Mouse (Mus musculus) forebrain, embryonic 15.5 days (tissue): ENCODE data around the gene Ift57. TPM values are rescaled to one million over a fixed set of nuclear protein-coding genes. Genes with fewer than 3 reads are reported as not detected.

Source experiments
- ATAC-seq: fragments of 200-750 bp; cut with Nextera tagmentation; replicated peaks from 2 replicates; pipeline ENCODE4 v1.8.0; 2017; ENCODE audit warnings: mild to moderate bottlenecking, moderate TSS enrichment, moderate library complexity
- H3K27ac ChIP-seq: fragments of 300-500 bp; sonication (generic); replicated peaks from 2 replicates; pipeline ENCODE4 v1.5.1; 2015; ENCODE audit warnings: mild to moderate bottlenecking, inconsistent platforms
- H3K27me3 ChIP-seq: fragments of 300-500 bp; sonication (generic); 2 replicates; pipeline ENCODE4 v1.6.1; 2015; ENCODE audit warnings: inconsistent platforms
- H3K36me3 ChIP-seq: fragments of 300-500 bp; sonication (generic); 2 replicates; pipeline ENCODE4 v1.6.1; 2015; ENCODE audit warnings: mild to moderate bottlenecking, inconsistent platforms
- H3K4me1 ChIP-seq: fragments of 300-500 bp; sonication (generic); 2 replicates; pipeline ENCODE4 v1.6.1; 2015; ENCODE audit warnings: inconsistent platforms
- H3K4me2 ChIP-seq: fragments of 300-500 bp; sonication (generic); replicated peaks from 2 replicates; pipeline ENCODE4 v1.6.1; 2015; ENCODE audit warnings: mild to moderate bottlenecking, inconsistent platforms
- H3K4me3 ChIP-seq: fragments of 300-500 bp; sonication (generic); 2 replicates; pipeline ENCODE4 v1.5.1; 2015; ENCODE audit warnings: mild to moderate bottlenecking, inconsistent platforms
- H3K9ac ChIP-seq: fragments of 300-500 bp; sonication (generic); replicated peaks from 2 replicates; pipeline ENCODE4 v1.6.1; 2015; ENCODE audit warnings: mild to moderate bottlenecking, inconsistent platforms
- H3K9me3 ChIP-seq: fragments of 300-500 bp; sonication (generic); 2 replicates; pipeline ENCODE4 v1.6.1; 2016; ENCODE audit warnings: inconsistent platforms
- WGBS: fragments of 180-500 bp; shearing (Covaris S2); methylation state at CpG from one replicate; pipeline ENCODE4 v1.1.7; 2015; ENCODE audit warnings: mixed read lengths; 5-methylcytosine and 5-hydroxymethylcytosine counted together
- polyA plus RNA-seq: library from polyadenylated mRNA; unstranded; fragments of >200 nt; fragmentation: Nextera tagmentation; extraction: Ambion mirVana; gene quantifications from 2 replicates; pipeline ENCODE4 v1.2.1, GENCODE M21; 2015

The Ift57 gene
- polyA plus RNA-seq, 1 experiment from 2014 or later, result 46.9 TPM

DNA sequence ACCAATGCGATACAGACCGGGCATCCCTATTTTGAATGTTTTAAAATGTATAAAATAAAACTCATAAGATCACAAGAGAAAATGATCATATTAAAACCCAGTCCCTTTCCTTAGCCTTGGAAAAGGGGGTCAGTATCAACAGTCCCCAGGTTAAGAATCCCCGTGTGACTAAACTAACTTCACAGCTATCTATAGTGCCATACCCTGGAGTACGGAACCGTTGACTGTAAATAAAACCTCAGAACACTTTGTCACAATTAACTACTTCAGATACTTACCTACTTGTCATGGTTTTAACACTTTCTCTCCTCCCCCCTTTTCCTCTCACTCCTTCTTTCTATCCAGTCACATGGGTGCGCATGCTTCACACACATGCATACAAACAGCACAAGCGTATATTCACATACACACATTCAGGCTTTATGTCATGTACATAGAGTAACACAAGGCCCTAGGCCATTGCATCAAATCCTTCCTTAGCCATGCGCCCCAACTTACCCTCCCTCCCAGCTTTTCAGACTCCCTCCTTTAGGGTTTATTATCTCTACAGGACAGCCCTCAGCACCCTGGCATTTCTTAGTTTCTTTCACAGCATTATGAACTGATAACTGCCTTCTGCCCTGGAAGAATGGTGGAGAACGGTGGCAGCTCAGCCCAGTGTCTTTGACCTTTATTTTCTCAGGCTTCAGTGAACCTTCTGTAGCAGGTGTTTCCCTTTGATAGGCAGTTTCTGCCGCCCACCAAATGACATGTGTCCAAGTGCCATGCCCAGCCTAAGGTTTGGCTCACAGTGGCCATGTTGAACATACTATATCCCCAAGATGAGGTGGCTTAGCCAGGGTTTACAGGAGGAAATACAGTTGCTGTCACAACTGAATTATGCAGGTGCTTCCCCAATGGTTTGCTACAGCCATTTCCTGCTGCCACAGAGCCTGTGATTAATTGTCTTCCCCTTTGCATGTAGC, 100.8 kb downstream of the Ift57 start, which contains the start of gene Cd47:
Cd47 (plus strand) TSS at position 937 of the 965 bp plus-strand sequence.
- WGBS, result 85% methylated on average over 10 of the region's 10 CpGs
- Histone ChIP-seq H3K27me3 (no peaks in the 10 kb centered on the region), H3K4me1 (peaks cover 11% of the 10 kb centered on the region), H3K27ac (no peak within 1 kb of the TSS), H3K9me3 (no peaks in the 10 kb centered on the region), H3K36me3 (no peaks in the 10 kb centered on the region), H3K9ac (no peak within 1 kb of the TSS), H3K4me2 (no peak within 1 kb of the TSS), H3K4me3 (no peak within 1 kb of the TSS)
- ATAC-seq, result no peak

DNA sequence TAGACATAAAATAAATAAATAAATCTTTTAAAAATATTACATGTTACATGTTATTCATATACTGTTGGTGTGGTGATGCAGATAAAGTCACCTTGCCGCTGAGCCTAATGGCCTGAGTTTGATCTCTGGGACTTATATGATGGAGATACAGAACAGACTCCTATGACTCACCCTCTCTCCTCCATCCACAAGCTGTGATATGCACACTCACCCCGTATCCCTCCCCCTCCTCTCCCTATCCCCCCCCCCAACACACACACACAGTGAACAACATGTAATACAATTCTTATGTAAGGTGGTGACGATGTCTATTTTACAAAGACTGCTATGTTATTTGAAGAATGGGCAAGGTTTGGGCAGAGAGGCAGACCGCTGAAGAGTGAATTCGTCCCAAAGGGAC, 102.0 kb downstream of the Ift57 start:
- Histone ChIP-seq H3K36me3 (no peaks in the 10 kb centered on the region), H3K9me3 (no peaks in the 10 kb centered on the region), H3K27ac (no peak overlapping the region), H3K4me1 (peaks cover 11% of the 10 kb centered on the region), H3K4me3 (no peak overlapping the region), H3K4me2 (no peak overlapping the region), H3K27me3 (no peaks in the 10 kb centered on the region), H3K9ac (no peak overlapping the region)
- 84% methylated on average over 5 of the region's 5 CpGs for WGBS
- ATAC-seq, result no peak

DNA sequence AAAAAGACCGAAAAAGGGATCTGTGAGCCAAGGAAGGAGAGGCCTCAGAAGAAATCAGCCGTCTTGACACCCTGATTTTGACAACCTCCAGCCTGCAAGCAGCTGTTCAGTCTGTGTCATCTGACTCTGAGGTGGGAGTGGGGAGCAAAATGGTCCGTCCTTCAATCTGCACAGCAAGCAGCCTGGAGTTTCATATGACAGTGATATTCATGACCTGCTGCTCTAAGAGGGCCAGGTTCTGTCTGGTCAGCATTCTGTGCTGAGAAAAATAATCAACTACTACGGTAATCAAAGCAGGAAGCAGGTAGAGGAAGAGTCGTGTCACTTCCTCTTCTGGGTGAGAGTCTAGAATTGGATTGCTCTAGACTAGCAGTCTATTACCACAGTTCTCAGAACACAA, 102.4 kb downstream of the Ift57 start:
- 71% methylated on average over 5 of the region's 5 CpGs for WGBS
- no peak for ATAC-seq
- no peaks in the 10 kb centered on the region for H3K36me3 ChIP-seq
- H3K27me3 ChIP-seq, result no peaks in the 10 kb centered on the region
- no peak overlapping the region for H3K9ac ChIP-seq
- H3K4me3 ChIP-seq, result no peak overlapping the region
- H3K4me1 ChIP-seq, result peaks cover 11% of the 10 kb centered on the region
- no peak overlapping the region for H3K27ac ChIP-seq
- no peak overlapping the region for H3K4me2 ChIP-seq
- no peaks in the 10 kb centered on the region for H3K9me3 ChIP-seq

DNA sequence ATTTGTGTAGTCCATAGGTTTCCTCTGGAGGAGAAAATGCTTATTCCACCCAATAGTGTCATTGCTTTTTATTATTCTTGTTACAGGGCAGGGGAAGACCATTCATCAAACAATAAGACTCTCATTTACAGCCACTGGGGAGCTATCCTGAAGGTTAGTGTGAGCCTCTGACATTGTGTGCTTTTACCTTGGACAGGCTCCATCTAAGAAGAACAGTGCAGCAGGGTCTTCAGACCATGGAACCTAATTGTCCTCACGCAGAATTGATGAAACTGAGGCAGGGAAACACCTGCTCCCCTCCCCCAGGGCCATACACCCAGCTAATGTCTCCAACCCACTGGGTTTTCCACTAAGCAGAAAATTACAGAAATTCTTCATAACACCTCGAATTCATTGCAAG, 104.0 kb downstream of the Ift57 start:
- Histone ChIP-seq H3K9me3 (no peaks in the 10 kb centered on the region), H3K4me3 (no peak overlapping the region), H3K9ac (no peak overlapping the region), H3K4me1 (peaks cover 11% of the 10 kb centered on the region), H3K27ac (no peak overlapping the region), H3K27me3 (no peaks in the 10 kb centered on the region), H3K36me3 (no peaks in the 10 kb centered on the region), H3K4me2 (no peak overlapping the region)
- no peak for ATAC-seq
- 46% methylated on average over 2 of the region's 2 CpGs for WGBS

DNA sequence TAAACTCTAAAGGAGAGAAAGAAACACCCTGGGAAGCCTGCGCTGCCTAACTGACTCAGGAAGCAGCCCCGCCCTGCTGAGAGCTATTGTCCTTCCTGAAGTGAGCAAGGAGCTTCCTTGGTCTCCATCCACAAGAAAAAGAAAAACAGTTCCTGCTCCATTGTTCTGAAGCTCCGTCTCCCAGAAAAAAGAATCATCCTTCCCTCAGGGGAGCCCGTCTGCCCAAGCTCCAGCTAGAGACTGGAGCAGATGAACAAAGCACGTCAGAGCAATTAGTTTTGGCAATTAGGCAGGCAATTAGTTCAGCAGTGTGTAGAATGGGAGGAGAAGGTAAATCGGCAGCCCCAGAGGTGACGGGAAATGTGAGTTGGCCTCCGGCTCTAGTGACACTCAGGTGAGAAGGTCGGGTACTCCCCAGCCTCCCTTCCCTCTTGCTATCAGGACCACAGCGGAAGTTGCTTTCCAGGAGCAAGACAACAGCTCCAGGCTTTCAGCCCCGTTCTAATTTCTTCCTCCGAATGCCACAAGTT, 105.0 kb downstream of the Ift57 start:
- peak overlapping the region; percentile 5; the same call in 1 of the 2 replicates for H3K27ac ChIP-seq
- no peaks in the 10 kb centered on the region for H3K36me3 ChIP-seq
- no peaks in the 10 kb centered on the region for H3K27me3 ChIP-seq
- peak overlapping the region; percentile 50 for H3K4me2 ChIP-seq
- H3K9ac ChIP-seq, result peak overlapping the region; percentile 40
- H3K4me1 ChIP-seq, result peaks cover 11% of the 10 kb centered on the region
- H3K4me3 ChIP-seq, result peak overlapping the region; percentile 31
- WGBS, result 2% methylated on average over 12 of the region's 12 CpGs
- peak; percentile 79 for ATAC-seq
- H3K9me3 ChIP-seq, result no peaks in the 10 kb centered on the region

DNA sequence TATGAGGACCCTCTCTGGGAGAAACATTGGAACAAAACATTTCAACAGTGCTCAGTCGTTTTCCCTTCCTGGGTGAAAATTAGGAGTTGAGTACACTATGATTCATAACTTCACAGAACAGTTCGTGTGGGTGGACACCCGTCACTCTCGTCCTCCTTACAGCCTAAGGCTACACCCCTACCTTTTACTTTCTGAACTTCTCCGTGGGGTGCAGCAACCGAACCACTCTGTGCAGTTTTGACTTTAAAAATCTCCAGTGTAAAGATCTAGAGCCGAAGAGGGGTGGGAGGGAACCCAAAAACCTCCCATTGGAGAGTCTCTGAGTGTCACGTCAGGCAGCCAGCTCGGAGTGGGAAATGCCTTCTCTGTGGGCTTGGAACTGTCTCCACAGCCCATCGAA, 107.9 kb downstream of the Ift57 start:
- H3K36me3 ChIP-seq, result no peaks in the 10 kb centered on the region
- peaks cover 11% of the 10 kb centered on the region for H3K4me1 ChIP-seq
- no peak overlapping the region for H3K27ac ChIP-seq
- ATAC-seq, result no peak
- H3K9ac ChIP-seq, result no peak overlapping the region
- 79% methylated on average over 10 of the region's 10 CpGs for WGBS
- no peak overlapping the region for H3K4me2 ChIP-seq
- no peak overlapping the region for H3K4me3 ChIP-seq
- H3K9me3 ChIP-seq, result no peaks in the 10 kb centered on the region
- no peaks in the 10 kb centered on the region for H3K27me3 ChIP-seq

DNA sequence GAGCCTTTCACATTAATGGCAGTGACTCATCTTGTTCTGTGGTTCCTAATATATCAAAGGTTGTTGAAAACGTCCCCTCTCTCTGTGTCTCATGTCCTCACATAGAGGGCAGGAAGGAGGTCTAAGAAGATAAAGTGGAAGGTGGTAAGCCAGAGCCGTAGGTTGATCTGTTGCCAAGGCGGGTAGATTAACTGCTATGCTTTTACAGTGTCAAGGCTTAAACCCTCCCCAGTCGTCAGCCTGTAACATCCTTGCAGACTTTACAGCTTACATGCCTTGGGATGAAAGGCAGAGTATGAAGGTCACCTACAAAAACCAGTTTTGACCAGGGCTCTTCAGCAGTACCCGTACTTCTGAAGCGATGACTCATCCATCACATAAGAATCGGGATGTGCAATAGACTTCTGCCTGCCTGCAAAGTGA, 108.4 kb downstream of the Ift57 start:
- peaks cover 11% of the 10 kb centered on the region for H3K4me1 ChIP-seq
- no peaks in the 10 kb centered on the region for H3K9me3 ChIP-seq
- H3K9ac ChIP-seq, result no peak overlapping the region
- no peak overlapping the region for H3K4me2 ChIP-seq
- H3K36me3 ChIP-seq, result no peaks in the 10 kb centered on the region
- no peak overlapping the region for H3K27ac ChIP-seq
- ATAC-seq, result no peak
- H3K4me3 ChIP-seq, result no peak overlapping the region
- no peaks in the 10 kb centered on the region for H3K27me3 ChIP-seq
- WGBS, result 81% methylated on average over 7 of the region's 7 CpGs

DNA sequence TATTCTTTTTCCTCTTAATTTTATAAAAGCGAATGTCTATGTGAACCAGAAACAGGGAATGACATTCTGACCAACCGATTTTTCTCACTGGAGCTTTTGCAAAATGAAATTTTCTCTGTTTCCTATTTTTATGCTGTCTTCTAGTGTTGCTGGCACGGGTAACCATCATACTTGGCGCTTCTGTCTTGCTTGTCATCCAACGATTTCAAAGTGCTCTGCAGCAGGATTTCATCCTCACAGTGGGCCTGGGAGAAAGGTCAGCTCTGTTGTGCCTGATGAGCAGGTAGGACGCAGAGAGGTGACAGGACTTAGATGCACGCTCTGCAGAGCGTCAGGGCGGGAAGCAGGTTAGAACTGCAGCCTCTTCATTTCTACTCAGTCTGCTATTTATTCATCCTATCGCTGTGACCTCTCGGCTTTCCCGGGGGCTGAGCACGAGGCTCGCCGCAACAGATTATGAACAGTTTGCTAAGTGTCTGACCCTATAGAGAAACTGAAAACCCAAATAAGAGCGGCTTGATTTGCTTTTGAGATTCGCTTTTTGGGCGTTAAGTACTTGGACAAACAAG, 108.9 kb downstream of the Ift57 start:
- H3K9ac ChIP-seq, result no peak overlapping the region
- peaks cover 15% of the 10 kb centered on the region for H3K4me1 ChIP-seq
- 80% methylated on average over 18 of the region's 18 CpGs for WGBS
- ATAC-seq, result no peak
- H3K36me3 ChIP-seq, result no peaks in the 10 kb centered on the region
- no peak overlapping the region for H3K4me2 ChIP-seq
- H3K9me3 ChIP-seq, result no peaks in the 10 kb centered on the region
- no peak overlapping the region for H3K4me3 ChIP-seq
- peak overlapping the region; percentile 21; the same call in 1 of the 2 replicates for H3K27ac ChIP-seq
- H3K27me3 ChIP-seq, result no peaks in the 10 kb centered on the region

DNA sequence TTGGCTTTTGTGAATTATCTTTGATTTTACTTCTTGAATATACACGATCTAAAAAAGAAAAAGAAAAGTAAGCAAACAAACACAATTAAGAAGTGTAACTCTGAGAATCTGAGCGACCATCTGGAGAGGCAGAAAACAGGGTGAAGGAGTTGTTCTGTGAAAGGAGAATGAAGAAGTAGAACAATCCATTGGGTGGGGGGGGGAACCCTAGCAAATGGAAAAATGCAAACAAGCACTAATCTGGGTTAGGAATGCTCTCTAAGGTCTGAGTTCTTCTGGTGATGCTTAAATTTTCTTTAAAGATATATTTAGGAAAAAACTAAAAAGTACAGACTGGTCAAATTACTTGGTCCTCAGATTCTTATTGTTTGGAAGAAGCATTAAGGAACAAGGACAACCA, 112.9 kb downstream of the Ift57 start:
- H3K4me3 ChIP-seq, result no peak overlapping the region
- 77% methylated on average over 2 of the region's 2 CpGs for WGBS
- no peak overlapping the region for H3K27ac ChIP-seq
- no peak for ATAC-seq
- H3K4me2 ChIP-seq, result no peak overlapping the region
- peaks cover 10% of the 10 kb centered on the region; the same call in 1 of the 2 replicates for H3K4me1 ChIP-seq
- no peaks in the 10 kb centered on the region for H3K27me3 ChIP-seq
- H3K9me3 ChIP-seq, result no peaks in the 10 kb centered on the region
- H3K9ac ChIP-seq, result no peak overlapping the region
- H3K36me3 ChIP-seq, result no peaks in the 10 kb centered on the region

DNA sequence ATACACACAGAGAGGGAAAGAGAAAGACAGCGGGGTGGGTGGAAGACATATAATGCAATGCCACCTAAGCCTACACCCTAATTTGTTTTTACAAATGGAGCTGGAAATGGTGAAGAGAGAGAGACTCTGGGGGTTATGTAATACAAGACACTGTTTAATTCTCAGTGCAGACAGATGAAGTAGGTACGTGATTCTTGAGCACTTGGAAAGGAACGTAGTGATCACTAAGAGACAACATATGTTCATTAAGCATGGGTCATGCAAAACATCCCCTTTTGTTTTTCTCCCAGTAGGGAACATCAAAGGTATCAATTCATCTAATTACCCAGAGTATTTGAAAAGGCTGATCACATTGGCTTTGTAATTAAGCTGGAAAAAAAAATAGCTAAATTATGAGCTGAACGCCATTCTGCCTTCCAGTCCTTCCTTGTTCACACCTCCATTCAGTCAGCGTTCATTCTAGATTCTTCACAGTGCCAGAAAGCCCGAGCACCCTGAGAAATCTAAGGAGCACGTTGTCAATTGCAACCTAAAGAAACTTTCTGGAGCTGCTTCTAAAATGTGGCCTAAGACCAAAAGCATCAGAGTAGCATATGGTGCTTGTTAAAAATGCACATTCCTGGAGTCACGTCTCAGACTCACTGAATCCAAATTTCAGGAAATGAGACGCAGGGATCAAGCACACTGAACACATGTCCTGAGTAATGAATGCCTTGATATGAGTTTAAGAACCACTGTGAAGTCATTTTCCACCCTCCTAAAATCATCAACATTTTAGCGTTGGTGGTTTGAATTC, 114.0 kb downstream of the Ift57 start:
- H3K9me3 ChIP-seq, result no peaks in the 10 kb centered on the region
- peaks cover 10% of the 10 kb centered on the region; the same call in 1 of the 2 replicates for H3K4me1 ChIP-seq
- no peak overlapping the region for H3K9ac ChIP-seq
- ATAC-seq, result no peak
- H3K27ac ChIP-seq, result no peak overlapping the region
- no peak overlapping the region for H3K4me3 ChIP-seq
- WGBS, result 42% methylated on average over 10 of the region's 10 CpGs
- H3K4me2 ChIP-seq, result no peak overlapping the region
- no peaks in the 10 kb centered on the region for H3K27me3 ChIP-seq
- H3K36me3 ChIP-seq, result no peaks in the 10 kb centered on the region

DNA sequence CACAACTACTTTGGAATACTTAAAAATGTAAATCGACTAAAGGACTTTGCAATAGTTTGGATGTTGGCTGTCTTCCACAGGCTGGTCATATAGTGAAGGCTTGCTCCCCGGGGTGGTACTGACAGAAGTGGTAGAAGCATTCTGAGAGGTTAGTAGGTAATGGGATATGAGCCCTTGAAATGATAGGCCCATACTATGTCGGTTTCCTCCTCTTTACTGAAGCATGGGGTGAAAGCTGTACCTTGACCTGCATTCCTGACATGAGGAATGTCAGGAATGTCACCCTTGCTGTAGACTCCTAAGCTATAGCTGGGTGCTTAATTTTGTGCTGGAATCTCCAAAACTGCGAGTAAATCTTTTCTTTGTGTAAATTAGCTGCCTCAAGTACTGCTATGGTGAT, 115.4 kb downstream of the Ift57 start:
- Histone ChIP-seq H3K9ac (no peak overlapping the region), H3K27me3 (no peaks in the 10 kb centered on the region), H3K36me3 (no peaks in the 10 kb centered on the region), H3K4me2 (no peak overlapping the region), H3K27ac (no peak overlapping the region), H3K9me3 (no peaks in the 10 kb centered on the region), H3K4me3 (no peak overlapping the region), H3K4me1 (peaks cover 10% of the 10 kb centered on the region; the same call in 1 of the 2 replicates)
- no peak for ATAC-seq
- WGBS, result 81% methylated on average over 4 of the region's 4 CpGs
